Mouse (Mus musculus): ENCODE measurements around the gene Ap2m1.

The Ap2m1 gene

DNA sequence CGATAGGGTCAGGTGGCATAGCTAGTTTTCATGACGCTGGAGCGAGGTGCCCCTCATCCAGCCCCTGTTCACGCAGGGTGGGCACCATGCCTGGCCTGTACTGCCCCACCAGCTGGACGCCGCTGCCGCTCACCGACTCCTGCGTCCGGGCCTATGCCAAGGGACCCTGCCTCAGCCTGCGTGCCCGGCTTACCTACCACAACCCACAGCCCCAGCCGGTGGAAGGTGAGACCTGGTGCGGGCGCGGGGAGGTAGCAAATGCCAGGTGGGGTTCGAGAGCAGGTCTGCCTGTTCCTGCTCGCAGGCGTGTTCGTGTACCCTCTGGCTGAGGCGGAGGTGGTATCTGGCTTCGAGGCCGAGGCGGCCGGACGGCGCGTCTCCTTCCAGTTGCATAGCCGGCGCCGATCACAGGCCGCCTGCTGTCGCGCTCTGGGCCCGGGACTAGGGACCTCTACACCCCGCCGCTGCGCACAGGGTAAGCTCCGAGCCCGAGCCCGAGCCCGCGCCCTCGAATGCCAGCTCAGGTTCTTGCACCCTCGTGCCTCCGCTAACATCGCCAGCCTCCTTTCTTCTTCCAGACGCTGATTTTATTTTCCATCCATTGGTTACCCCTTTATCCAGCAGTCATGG lies 55.9 kb downstream of the Ap2m1 start:
- no peak for DNase-seq (ENCODE audit: low spot score in 2 of 2)
